Mouse (Mus musculus): ENCODE measurements around the gene Proca1. TPM values are rescaled to one million over a fixed set of nuclear protein-coding genes. Genes with fewer than 3 reads are reported as not detected.

Gene Proca1
- polyA plus RNA-seq, 1 experiment from 2014 or later: 1.7 TPM

DNA sequence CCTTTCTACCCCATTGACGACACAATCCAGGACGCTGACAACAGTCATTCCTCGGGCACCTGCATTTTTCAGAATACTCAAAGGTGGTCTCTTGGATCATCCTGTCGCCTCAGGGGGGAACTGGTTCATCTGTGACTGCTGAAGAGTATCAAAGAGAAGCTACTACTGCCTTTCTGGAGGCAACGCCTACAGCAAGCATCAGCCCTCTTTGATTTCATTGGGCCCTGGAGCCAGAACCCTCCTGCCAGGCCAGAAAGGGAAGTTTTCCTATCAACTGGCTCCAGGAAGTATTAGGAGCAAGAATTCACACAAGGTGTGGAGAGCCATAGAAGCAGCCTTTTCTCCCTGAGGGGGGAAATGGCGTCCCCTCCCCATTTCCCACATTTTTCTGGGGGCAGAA, 26.6 kb upstream of the Proca1 start:
- peaks cover 9% of the 10 kb centered on the region for H3K4me1 ChIP-seq (ENCODE audit: control insufficient read depth, insufficient read depth, low read length)
- ATAC-seq (replicated peaks; ENCODE audit: insufficient number of reproducible peaks, low FRiP score, low TSS enrichment, low read depth) (no peak), DNase-seq (ENCODE audit: low spot score) (no peak)
- no peak overlapping the region for H3K27ac ChIP-seq (replicated peaks; ENCODE audit: low read depth, low read length)
- no peaks in the 10 kb centered on the region for H3K27me3 ChIP-seq (ENCODE audit: control insufficient read depth, insufficient read depth, low read length)
- H3K36me3 ChIP-seq (replicated peaks; ENCODE audit: control insufficient read depth, insufficient read depth, low read depth, low read length): peaks cover 6% of the 10 kb centered on the region
- no peaks in the 10 kb centered on the region for H3K9me3 ChIP-seq (replicated peaks; ENCODE audit: control insufficient read depth, low read length)
- H3K4me2 ChIP-seq (ENCODE audit: low read depth, low read length): no peak overlapping the region
- 57% methylated on average over 6 of the region's 6 CpGs for WGBS
- no peak overlapping the region for H3K9ac ChIP-seq (replicated peaks; ENCODE audit: low read length)
- no peak overlapping the region for H3K4me3 ChIP-seq (ENCODE audit: low read depth, low read length)

GRCm38 (mm10) chr11:78167257-78167959, 25.8 kb upstream of the Proca1 start:
- Histone ChIP-seq H3K4me1 (ENCODE audit: control insufficient read depth, insufficient read depth, low read length) (peaks cover 8% of the 10 kb centered on the region), H3K27ac (replicated peaks; ENCODE audit: low read depth, low read length) (no peak overlapping the region), H3K9ac (replicated peaks; ENCODE audit: low read length) (no peak overlapping the region), H3K4me3 (ENCODE audit: low read depth, low read length) (no peak overlapping the region), H3K36me3 (replicated peaks; ENCODE audit: control insufficient read depth, insufficient read depth, low read depth, low read length) (no peaks in the 10 kb centered on the region; the same call in 1 of the 2 replicates), H3K4me2 (ENCODE audit: low read depth, low read length) (no peak overlapping the region), H3K27me3 (ENCODE audit: control insufficient read depth, insufficient read depth, low read length) (no peaks in the 10 kb centered on the region), H3K9me3 (replicated peaks; ENCODE audit: control insufficient read depth, low read length) (no peaks in the 10 kb centered on the region)
- 81% methylated on average over 14 of the region's 14 CpGs for WGBS
- DNase-seq (ENCODE audit: low spot score) (no peak), ATAC-seq (replicated peaks; ENCODE audit: insufficient number of reproducible peaks, low FRiP score, low TSS enrichment, low read depth) (no peak)

DNA sequence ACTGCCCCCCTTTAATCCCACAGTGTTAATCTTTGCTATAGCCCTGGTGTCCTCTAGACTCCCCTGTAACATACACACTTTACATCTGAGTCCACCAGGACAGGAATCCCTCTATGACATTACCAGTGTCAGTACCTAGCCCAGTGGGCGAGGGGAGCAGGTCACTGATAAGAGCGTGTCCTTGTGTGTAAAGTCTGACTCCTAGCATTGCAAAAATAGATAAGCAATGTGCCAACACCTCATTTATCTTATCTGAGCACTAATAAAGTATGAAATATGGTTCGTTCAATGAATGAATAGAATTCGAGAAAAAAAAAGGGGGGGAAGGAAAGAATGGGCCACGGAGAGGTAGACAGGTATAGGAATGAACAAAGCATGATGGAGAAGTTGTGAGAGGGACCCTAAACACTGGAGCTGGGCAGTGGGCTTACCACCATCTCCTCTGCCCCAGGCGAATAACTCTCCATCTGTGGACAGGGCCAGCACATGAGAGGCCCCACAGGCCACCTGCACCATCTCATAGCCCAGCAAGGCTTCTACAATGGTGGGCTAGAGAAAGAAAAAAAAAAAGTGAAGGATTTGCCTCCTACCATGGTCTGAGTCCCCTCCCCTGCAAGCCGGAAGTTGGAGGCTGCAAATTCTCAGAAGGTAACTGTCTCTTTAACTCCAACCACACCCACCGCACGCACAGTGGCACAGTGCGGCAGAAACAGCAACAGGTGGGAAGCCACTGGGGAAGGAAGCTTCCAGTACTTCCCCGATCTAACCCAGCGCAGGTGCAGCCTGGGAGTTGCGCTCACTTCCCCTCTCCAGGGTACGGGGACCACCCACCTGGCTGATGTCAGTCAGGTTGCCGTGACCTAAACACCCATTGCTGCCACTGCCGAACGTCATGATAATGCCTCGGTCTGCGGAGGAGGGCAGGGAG, 24.4 kb upstream of the Proca1 start:
- no peak overlapping the region for H3K4me3 ChIP-seq (ENCODE audit: low read depth, low read length)
- no peak overlapping the region for H3K4me2 ChIP-seq (ENCODE audit: low read depth, low read length)
- H3K9me3 ChIP-seq (replicated peaks; ENCODE audit: control insufficient read depth, low read length): no peaks in the 10 kb centered on the region
- no peaks in the 10 kb centered on the region for H3K27me3 ChIP-seq (ENCODE audit: control insufficient read depth, insufficient read depth, low read length)
- ATAC-seq (replicated peaks; ENCODE audit: insufficient number of reproducible peaks, low FRiP score, low TSS enrichment, low read depth): no peak
- H3K4me1 ChIP-seq (ENCODE audit: control insufficient read depth, insufficient read depth, low read length): peaks cover 2% of the 10 kb centered on the region; the same call in 1 of the 2 replicates
- no peak overlapping the region for H3K9ac ChIP-seq (replicated peaks; ENCODE audit: low read length)
- no peak overlapping the region for H3K27ac ChIP-seq (replicated peaks; ENCODE audit: low read depth, low read length)
- WGBS: 58% methylated on average over 19 of the region's 19 CpGs
- DNase-seq (ENCODE audit: low spot score): no peak
- H3K36me3 ChIP-seq (replicated peaks; ENCODE audit: control insufficient read depth, insufficient read depth, low read depth, low read length): no peaks in the 10 kb centered on the region

DNA sequence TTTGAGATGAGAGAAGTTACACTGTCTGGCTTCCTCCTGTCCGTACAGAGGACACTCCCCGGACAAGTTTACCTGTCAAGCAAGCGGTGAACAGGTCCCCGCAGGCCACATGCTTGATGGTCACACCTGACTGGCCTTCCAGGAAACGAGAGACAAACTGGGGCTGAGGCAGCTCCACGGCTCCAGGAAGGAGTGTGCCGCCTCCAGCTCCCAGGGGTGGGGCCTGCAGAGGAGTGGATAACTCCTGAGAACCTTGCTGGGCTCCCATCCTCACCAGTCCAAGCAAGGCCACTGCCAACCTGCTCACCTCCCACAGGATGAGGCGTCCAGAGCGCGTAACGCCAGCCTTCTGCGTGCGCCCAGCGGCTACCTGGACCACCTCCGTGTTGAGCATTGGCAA, 22.9 kb upstream of the Proca1 start:
- H3K9me3 ChIP-seq (replicated peaks; ENCODE audit: control insufficient read depth, low read length): no peaks in the 10 kb centered on the region
- no peaks in the 10 kb centered on the region for H3K27me3 ChIP-seq (ENCODE audit: control insufficient read depth, insufficient read depth, low read length)
- no peak for ATAC-seq (replicated peaks; ENCODE audit: insufficient number of reproducible peaks, low FRiP score, low TSS enrichment, low read depth)
- H3K36me3 ChIP-seq (replicated peaks; ENCODE audit: control insufficient read depth, insufficient read depth, low read depth, low read length): no peaks in the 10 kb centered on the region
- H3K27ac ChIP-seq (replicated peaks; ENCODE audit: low read depth, low read length): no peak overlapping the region
- H3K4me3 ChIP-seq (ENCODE audit: low read depth, low read length): no peak overlapping the region
- peaks cover 2% of the 10 kb centered on the region; the same call in 1 of the 2 replicates for H3K4me1 ChIP-seq (ENCODE audit: control insufficient read depth, insufficient read depth, low read length)
- DNase-seq (ENCODE audit: low spot score): no peak
- H3K9ac ChIP-seq (replicated peaks; ENCODE audit: low read length): no peak overlapping the region
- no peak overlapping the region for H3K4me2 ChIP-seq (ENCODE audit: low read depth, low read length)
- WGBS: 84% methylated on average over 15 of the region's 15 CpGs

DNA sequence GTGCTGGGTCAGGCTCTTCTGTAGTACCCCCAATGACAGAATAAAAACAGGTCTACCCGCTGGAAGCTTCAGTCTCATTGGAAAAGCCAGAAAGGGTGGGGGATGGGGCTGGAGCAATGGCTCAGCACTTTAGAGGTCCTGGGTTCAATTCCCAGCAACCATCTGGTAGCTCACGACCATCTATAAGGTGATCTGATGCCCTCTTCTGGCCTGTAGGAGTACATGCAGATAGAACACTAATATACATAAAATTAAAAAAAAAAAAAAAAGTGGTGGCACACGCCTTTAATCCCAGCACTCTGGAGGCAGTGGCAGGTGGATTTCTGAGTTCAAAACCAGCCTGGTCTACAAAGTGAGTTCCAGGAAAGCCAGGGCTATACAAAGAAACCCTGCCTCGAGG, 21.9 kb upstream of the Proca1 start:
- ATAC-seq (replicated peaks; ENCODE audit: insufficient number of reproducible peaks, low FRiP score, low TSS enrichment, low read depth): no peak
- no peaks in the 10 kb centered on the region for H3K9me3 ChIP-seq (replicated peaks; ENCODE audit: control insufficient read depth, low read length)
- H3K4me3 ChIP-seq (ENCODE audit: low read depth, low read length): no peak overlapping the region
- H3K27ac ChIP-seq (replicated peaks; ENCODE audit: low read depth, low read length): no peak overlapping the region
- H3K4me2 ChIP-seq (ENCODE audit: low read depth, low read length): no peak overlapping the region
- no peaks in the 10 kb centered on the region for H3K4me1 ChIP-seq (ENCODE audit: control insufficient read depth, insufficient read depth, low read length)
- no peak overlapping the region for H3K9ac ChIP-seq (replicated peaks; ENCODE audit: low read length)
- 66% methylated on average over 4 of the region's 4 CpGs for WGBS
- DNase-seq (ENCODE audit: low spot score): no peak
- H3K27me3 ChIP-seq (ENCODE audit: control insufficient read depth, insufficient read depth, low read length): no peaks in the 10 kb centered on the region
- H3K36me3 ChIP-seq (replicated peaks; ENCODE audit: control insufficient read depth, insufficient read depth, low read depth, low read length): no peaks in the 10 kb centered on the region

GRCm38 (mm10) chr11:78172034-78172747, 21.0 kb upstream of the Proca1 start:
- Histone ChIP-seq H3K4me2 (ENCODE audit: low read depth, low read length) (no peak overlapping the region), H3K4me3 (ENCODE audit: low read depth, low read length) (no peak overlapping the region), H3K4me1 (ENCODE audit: control insufficient read depth, insufficient read depth, low read length) (no peaks in the 10 kb centered on the region), H3K36me3 (replicated peaks; ENCODE audit: control insufficient read depth, insufficient read depth, low read depth, low read length) (no peaks in the 10 kb centered on the region), H3K27me3 (ENCODE audit: control insufficient read depth, insufficient read depth, low read length) (no peaks in the 10 kb centered on the region), H3K27ac (replicated peaks; ENCODE audit: low read depth, low read length) (no peak overlapping the region), H3K9me3 (replicated peaks; ENCODE audit: control insufficient read depth, low read length) (no peaks in the 10 kb centered on the region), H3K9ac (replicated peaks; ENCODE audit: low read length) (no peak overlapping the region; the same call in 1 of the 2 replicates)
- ATAC-seq (replicated peaks; ENCODE audit: insufficient number of reproducible peaks, low FRiP score, low TSS enrichment, low read depth) (no peak), DNase-seq (ENCODE audit: low spot score) (no peak)
- WGBS: 78% methylated on average over 16 of the region's 16 CpGs

GRCm38 (mm10) chr11:78172748-78173383, 20.3 kb upstream of the Proca1 start:
- Histone ChIP-seq H3K27ac (replicated peaks; ENCODE audit: low read depth, low read length) (no peak overlapping the region), H3K36me3 (replicated peaks; ENCODE audit: control insufficient read depth, insufficient read depth, low read depth, low read length) (no peaks in the 10 kb centered on the region), H3K9me3 (replicated peaks; ENCODE audit: control insufficient read depth, low read length) (no peaks in the 10 kb centered on the region), H3K4me2 (ENCODE audit: low read depth, low read length) (no peak overlapping the region), H3K9ac (replicated peaks; ENCODE audit: low read length) (no peak overlapping the region), H3K4me1 (ENCODE audit: control insufficient read depth, insufficient read depth, low read length) (no peaks in the 10 kb centered on the region), H3K27me3 (ENCODE audit: control insufficient read depth, insufficient read depth, low read length) (no peaks in the 10 kb centered on the region), H3K4me3 (ENCODE audit: low read depth, low read length) (no peak overlapping the region)
- 84% methylated on average over 19 of the region's 19 CpGs for WGBS
- ATAC-seq (replicated peaks; ENCODE audit: insufficient number of reproducible peaks, low FRiP score, low TSS enrichment, low read depth) (no peak), DNase-seq (ENCODE audit: low spot score) (no peak)
